Comparison of ENCODE assay signal across 9 mouse cellular contexts in the genomic region with DNA sequence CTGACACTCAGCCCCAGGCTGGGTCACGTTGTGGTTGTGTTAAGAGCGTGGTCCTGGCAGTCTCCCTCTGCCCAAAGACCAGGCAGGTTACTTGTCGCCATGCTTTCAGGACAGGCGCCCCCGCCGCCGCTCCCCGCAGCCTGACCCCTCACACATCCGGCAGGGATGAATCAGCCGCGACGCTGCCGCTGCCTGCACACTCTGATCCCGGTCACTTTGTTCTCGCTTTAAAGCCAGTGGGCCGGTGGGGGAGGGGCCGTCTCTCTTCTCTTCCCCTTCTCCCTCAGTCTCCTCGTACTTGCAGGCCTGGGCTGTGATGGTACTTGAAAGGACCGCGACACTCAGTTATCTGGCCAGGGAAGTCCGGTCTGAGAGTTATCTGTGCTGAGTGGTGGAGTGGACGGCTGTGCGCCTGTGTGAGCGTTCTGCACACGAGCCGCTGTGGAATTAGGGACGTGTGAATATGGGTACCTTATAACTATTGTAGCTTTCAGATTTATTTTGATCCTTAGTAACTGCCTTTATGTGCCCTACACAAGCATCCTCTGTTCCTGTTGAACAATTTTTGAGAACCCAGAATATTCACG.
DNase-seq lines count a peak whose midpoint lies in the region; ATAC-seq lines count a peak whose summit lies in the region.
"Had no signal": no experiment of that assay in that cellular context is flagged by ENCODE, and none has a peak within 500 bp of the region (broad histone marks: within the 10 kb centered on the region; RNA-seq: fewer than 3 reads in every experiment).

No protein-coding gene starts in this region.

- no peaks in the 10 kb centered on the region for H3K36me3 ChIP-seq in forebrain, embryonic 13.5 days (ENCODE audit: poor library complexity, severe bottlenecking)
- H3K36me3 ChIP-seq in liver, embryonic 12.5 days: no peaks in the 10 kb centered on the region
- H3K36me3 ChIP-seq in stomach, embryonic 16.5 days (ENCODE audit: control insufficient read depth, insufficient read depth, low read length): no peaks in the 10 kb centered on the region

- intact Hi-C loops in left cerebral cortex, postnatal 4 days (cut with DNase I): no loop called here
- intact Hi-C loops in left cerebral cortex, postnatal 25 days (cut with DNase I): loop anchor here (2.0 kb wide), 1 partner anchor 65 kb away; a partner anchor contains a TSS

- WGBS in forebrain, embryonic 13.5 days: 10% methylated on average over 28 of the region's 28 CpGs
- WGBS in liver, embryonic 12.5 days (ENCODE audit: insufficient replicate concordance): 3% methylated on average over 28 of the region's 28 CpGs
- WGBS in stomach, embryonic 16.5 days: 11% methylated on average over 28 of the region's 28 CpGs

- H3K27ac ChIP-seq in forebrain, embryonic 13.5 days: peak overlapping the region; percentile 72; the same call in 1 of the 2 replicates
- no peak overlapping the region for H3K27ac ChIP-seq in liver, embryonic 12.5 days
- no peak overlapping the region for H3K27ac ChIP-seq in stomach, embryonic 16.5 days (ENCODE audit: low read length)
- H3K27ac ChIP-seq: liver, embryonic 14.5 days had no signal

- DNase-seq in left cerebral cortex, postnatal 4 days: peak; percentile 45
- no peak for DNase-seq in left cerebral cortex, postnatal 25 days (ENCODE audit: low spot score in 2 of 2)
- peak; percentile 27 for DNase-seq in brain, adult 2 months (ENCODE audit: low read depth, low spot score)
- no peak for DNase-seq in spleen, postnatal 10 days (ENCODE audit: low spot score in 2 of 2)

- H3K4me3 ChIP-seq in forebrain, embryonic 13.5 days: peak overlapping the region; percentile 22
- 0 out of 2 replicates have a peak overlapping the region, but pooled peaks have one; percentile 4 for H3K4me3 ChIP-seq in liver, embryonic 12.5 days
- peak overlapping the region; percentile 16 for H3K4me3 ChIP-seq in stomach, embryonic 16.5 days (replicated peaks; ENCODE audit: low read length)

- H3K27me3 ChIP-seq in forebrain, embryonic 13.5 days: peaks cover 46% of the 10 kb centered on the region
- H3K27me3 ChIP-seq in liver, embryonic 12.5 days (replicated peaks): peaks cover 68% of the 10 kb centered on the region
- peaks cover 55% of the 10 kb centered on the region for H3K27me3 ChIP-seq in stomach, embryonic 16.5 days (ENCODE audit: control insufficient read depth, insufficient read depth, low read length)

- peak overlapping the region; percentile 43; the same call in 1 of the 2 replicates for H3K9ac ChIP-seq in forebrain, embryonic 13.5 days
- H3K9ac ChIP-seq in liver, embryonic 12.5 days: no peak overlapping the region
- H3K9ac ChIP-seq in stomach, embryonic 16.5 days (ENCODE audit: low read length): no peak overlapping the region
- H3K9ac ChIP-seq: liver, embryonic 14.5 days had no signal

- peaks cover 9% of the 10 kb centered on the region for H3K9me3 ChIP-seq in forebrain, embryonic 13.5 days (replicated peaks)
- H3K9me3 ChIP-seq in liver, embryonic 12.5 days (replicated peaks): peaks cover 5% of the 10 kb centered on the region; the same call in 1 of the 2 replicates
- H3K9me3 ChIP-seq in stomach, embryonic 16.5 days (replicated peaks; ENCODE audit: control insufficient read depth, low read length): 0 out of 2 replicates have a peak, but pooled peaks cover 5% of the 10 kb centered on the region

- ATAC-seq in forebrain, embryonic 13.5 days: no peak
- no peak for ATAC-seq in liver, embryonic 12.5 days
- ATAC-seq in stomach, embryonic 16.5 days (ENCODE audit: insufficient read depth, low FRiP score): no peak
- no peak for ATAC-seq in inflammation-experienced regulatory T-cells, adult 6 months

- peaks cover 38% of the 10 kb centered on the region for H3K4me1 ChIP-seq in forebrain, embryonic 13.5 days
- H3K4me1 ChIP-seq in liver, embryonic 12.5 days: peaks cover 19% of the 10 kb centered on the region
- H3K4me1 ChIP-seq in stomach, embryonic 16.5 days (ENCODE audit: control insufficient read depth, insufficient read depth, low read length): peaks cover 24% of the 10 kb centered on the region

- H3K4me2 ChIP-seq in forebrain, embryonic 13.5 days: peak overlapping the region; percentile 98
- H3K4me2 ChIP-seq in liver, embryonic 12.5 days: peak overlapping the region; percentile 38
- peak overlapping the region; percentile 36 for H3K4me2 ChIP-seq in stomach, embryonic 16.5 days (ENCODE audit: low read depth, low read length)

Comparison
In these comparisons a context has a peak if more than half of its experiments do, and no peak if none do; other contexts are left out.
1. DNase-seq: peak in left cerebral cortex, postnatal 4 days (single experiment) and brain, adult 2 months (single experiment); none in left cerebral cortex, postnatal 25 days (0 of 2) and spleen, postnatal 10 days (0 of 2).
2. H3K4me2 ChIP-seq: peak in every context shown above with its lines; median percentile 98 in forebrain, embryonic 13.5 days; 38 in liver, embryonic 12.5 days; 36 in stomach, embryonic 16.5 days.
3. Peak in every context shown above with its lines, with median percentiles within 50 percentile points of each other: H3K4me3 ChIP-seq.